Mouse (Mus musculus) thymus, adult 18-20 months (tissue): ENCODE results near the gene Scube3.

ENCODE experiments used
- DNase-seq, 2 experiments: peaks; one replicate each; pipeline ENCODE4 v3.0.0; 2022; ENCODE audit warnings: mixed read lengths in 2 of 2

The Scube3 gene

GRCm38 (mm10) chr17:28223561-28224391, 81.8 kb downstream of the Scube3 start:
- peak; percentile 87 to 90 for DNase-seq
